Mouse (Mus musculus) stomach, postnatal 0 days (tissue): ENCODE results near the gene Gm12185.
"Not testable (repeated sequence)": the region's sequence is repeated elsewhere in the genome, so short reads cannot be mapped to it uniquely, and the experiment has no call there.

Experiments
- CTCF ChIP-seq: IDR thresholded peaks from 2 replicates; pipeline ENCODE4 v1.5.1; 2016; ENCODE audit warnings: antibody characterized with exemption, low read depth, mild to moderate bottlenecking, moderate library complexity
- EP300 ChIP-seq: optimal IDR thresholded peaks from 2 replicates; pipeline ENCODE3; 2016; ENCODE audit warnings: antibody characterized with exemption

GRCm38 (mm10) chr11:48988219-48988618 lies 3.8 kb downstream of the Gm12185 start:
- not testable (repeated sequence) for TF ChIP-seq CTCF, EP300
